Mouse (Mus musculus): ENCODE data around the gene Hint1. TPM values are rescaled to one million over a fixed set of nuclear protein-coding genes. Genes with fewer than 3 reads are reported as not detected.

Gene Hint1
- polyA plus RNA-seq, 1 experiment = 324 TPM

DNA sequence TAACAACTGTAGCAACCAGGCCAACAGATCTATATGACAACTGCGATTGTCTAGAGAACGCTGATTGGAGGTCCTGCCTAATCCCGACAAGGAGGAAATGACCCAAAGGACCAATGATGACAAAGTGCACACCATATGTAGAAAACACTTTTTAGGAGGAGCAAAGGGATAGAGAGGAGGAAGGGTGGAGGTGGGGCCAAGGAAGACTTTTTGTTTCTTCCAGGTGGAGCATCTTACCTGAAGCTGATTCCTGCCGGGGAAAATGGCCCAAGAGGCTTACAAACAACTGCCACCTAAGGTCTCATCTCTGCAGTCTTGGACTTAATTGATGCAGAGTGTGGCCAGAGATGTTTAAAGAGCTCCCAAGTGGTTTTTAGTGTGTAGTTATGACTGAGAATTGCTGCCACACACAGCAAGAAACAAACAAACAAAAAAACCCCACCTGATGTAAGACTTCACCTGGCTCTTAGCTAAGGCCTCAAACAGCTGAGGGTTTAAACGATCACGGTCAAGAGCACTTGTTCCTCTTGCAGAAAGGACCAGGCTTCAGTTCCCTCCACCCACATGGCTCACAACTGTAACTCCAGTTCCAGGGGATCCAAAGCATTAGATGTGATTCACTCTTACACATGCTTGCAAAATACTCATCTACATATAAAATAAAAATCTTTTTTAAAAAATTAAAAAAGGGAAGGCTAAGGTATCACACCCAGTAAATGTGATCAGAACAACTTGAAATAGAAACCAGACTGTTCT lies 675 bp upstream of the Hint1 start:
- no peak for TF ChIP-seq CTCF (IDR thresholded peaks at IDR 0.05; ENCODE audit: low read depth, low read length)
- no peak for TF ChIP-seq POLR2A (IDR thresholded peaks at IDR 0.05; ENCODE audit: insufficient read depth, low read length)
- TF ChIP-seq EP300 (IDR thresholded peaks at IDR 0.05; ENCODE audit: insufficient read depth, low read depth, low read length) = no peak
- H3K27ac ChIP-seq (ENCODE audit: insufficient read depth, low read length) = peak overlapping the region; percentile 74
- H3K27me3 ChIP-seq (ENCODE audit: control insufficient read depth, insufficient read depth, low read length, poor library complexity, severe bottlenecking) = no peaks in the 10 kb centered on the region
- no peaks in the 10 kb centered on the region for H3K4me1 ChIP-seq (ENCODE audit: control insufficient read depth, insufficient read depth, low read length)
- no peaks in the 10 kb centered on the region for H3K9me3 ChIP-seq (replicated peaks; ENCODE audit: control insufficient read depth, insufficient read depth, low read length, poor library complexity, severe bottlenecking)
- peak overlapping the region; percentile 96 for H3K9ac ChIP-seq (ENCODE audit: low read depth, poor library complexity, severe bottlenecking)
- H3K4me3 ChIP-seq (ENCODE audit: low read depth, low read length) = peak overlapping the region; percentile 52
- peaks cover 21% of the 10 kb centered on the region for H3K36me3 ChIP-seq (ENCODE audit: control insufficient read depth, insufficient read depth, low read length, poor library complexity, severe bottlenecking)

DNA sequence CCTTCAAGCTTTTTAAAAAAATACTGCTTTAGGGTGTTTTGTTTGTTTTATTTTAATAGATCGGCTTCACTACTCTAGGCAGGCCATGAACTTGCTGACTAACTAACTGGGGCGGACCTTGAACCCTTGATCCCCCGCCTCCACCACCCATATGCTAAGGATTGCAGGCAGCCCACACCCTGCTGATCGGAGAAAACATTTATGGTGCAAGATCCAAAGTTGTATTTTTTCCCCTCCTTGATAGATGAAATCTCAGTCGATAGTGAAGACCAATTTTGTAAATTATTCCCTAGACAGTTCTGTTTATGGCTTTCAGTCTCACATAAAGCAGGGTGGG lies 834 bp downstream of the Hint1 start:
- Histone ChIP-seq H3K9me3 (replicated peaks; ENCODE audit: control insufficient read depth, insufficient read depth, low read length, poor library complexity, severe bottlenecking) (no peaks in the 10 kb centered on the region), H3K27me3 (ENCODE audit: control insufficient read depth, insufficient read depth, low read length, poor library complexity, severe bottlenecking) (no peaks in the 10 kb centered on the region), H3K36me3 (ENCODE audit: control insufficient read depth, insufficient read depth, low read length, poor library complexity, severe bottlenecking) (peaks cover 33% of the 10 kb centered on the region), H3K4me1 (ENCODE audit: control insufficient read depth, insufficient read depth, low read length) (no peaks in the 10 kb centered on the region), H3K27ac (ENCODE audit: insufficient read depth, low read length) (peak overlapping the region; percentile 59; the same call in 1 of the 2 replicates), H3K9ac (ENCODE audit: low read depth, poor library complexity, severe bottlenecking) (peak overlapping the region; percentile 96), H3K4me3 (ENCODE audit: low read depth, low read length) (peak overlapping the region; percentile 86)
- no peak for TF ChIP-seq EP300 (IDR thresholded peaks at IDR 0.05; ENCODE audit: insufficient read depth, low read depth, low read length)
- TF ChIP-seq CTCF (IDR thresholded peaks at IDR 0.05; ENCODE audit: low read depth, low read length) = no peak
- no peak for TF ChIP-seq POLR2A (IDR thresholded peaks at IDR 0.05; ENCODE audit: insufficient read depth, low read length)

DNA sequence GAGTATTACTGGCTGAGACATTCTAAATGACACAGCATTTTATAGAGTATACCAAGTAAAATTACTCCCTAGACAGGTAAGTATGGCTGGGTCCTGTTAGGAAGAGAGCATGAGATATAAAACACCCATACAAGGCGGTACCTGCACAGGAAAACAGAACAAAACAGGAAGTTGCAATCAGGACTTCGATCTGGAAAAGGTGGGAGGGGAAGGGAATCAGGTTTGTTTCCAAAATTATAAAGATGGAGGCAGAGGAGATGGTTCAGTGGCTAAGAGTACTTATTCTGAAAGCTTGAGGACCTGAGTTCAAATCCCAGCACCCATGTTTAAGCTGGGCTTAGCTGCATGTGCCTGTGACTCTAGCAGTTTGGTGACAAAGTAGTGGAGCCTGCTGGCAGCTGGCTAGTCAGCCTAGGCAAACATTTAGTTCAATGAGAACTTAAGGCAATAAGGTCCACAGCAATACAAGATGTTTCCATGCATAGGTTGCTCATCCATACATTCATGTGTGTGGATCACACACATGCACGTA lies 1.8 kb downstream of the Hint1 start:
- H3K27ac ChIP-seq (ENCODE audit: insufficient read depth, low read length) = no peak overlapping the region
- H3K36me3 ChIP-seq (ENCODE audit: control insufficient read depth, insufficient read depth, low read length, poor library complexity, severe bottlenecking) = peaks cover 33% of the 10 kb centered on the region

GRCm38 (mm10) chr11:54868445-54868844 lies 2.3 kb downstream of the Hint1 start:
- Histone ChIP-seq H3K4me1 (ENCODE audit: control insufficient read depth, insufficient read depth, low read length) (no peaks in the 10 kb centered on the region), H3K4me3 (ENCODE audit: low read depth, low read length) (no peak overlapping the region), H3K9me3 (replicated peaks; ENCODE audit: control insufficient read depth, insufficient read depth, low read length, poor library complexity, severe bottlenecking) (no peaks in the 10 kb centered on the region), H3K27me3 (ENCODE audit: control insufficient read depth, insufficient read depth, low read length, poor library complexity, severe bottlenecking) (no peaks in the 10 kb centered on the region), H3K36me3 (ENCODE audit: control insufficient read depth, insufficient read depth, low read length, poor library complexity, severe bottlenecking) (peaks cover 35% of the 10 kb centered on the region), H3K9ac (ENCODE audit: low read depth, poor library complexity, severe bottlenecking) (no peak overlapping the region), H3K27ac (ENCODE audit: insufficient read depth, low read length) (no peak overlapping the region)
- TF ChIP-seq EP300 (IDR thresholded peaks at IDR 0.05; ENCODE audit: insufficient read depth, low read depth, low read length) (no peak), CTCF (IDR thresholded peaks at IDR 0.05; ENCODE audit: low read depth, low read length) (no peak), POLR2A (IDR thresholded peaks at IDR 0.05; ENCODE audit: insufficient read depth, low read length) (no peak)

More for the DNA sequence above, 1.8 kb downstream of the Hint1 start:
- Histone ChIP-seq H3K4me1 (ENCODE audit: control insufficient read depth, insufficient read depth, low read length) (no peaks in the 10 kb centered on the region), H3K9ac (ENCODE audit: low read depth, poor library complexity, severe bottlenecking) (peak overlapping the region; percentile 96), H3K4me3 (ENCODE audit: low read depth, low read length) (no peak overlapping the region), H3K9me3 (replicated peaks; ENCODE audit: control insufficient read depth, insufficient read depth, low read length, poor library complexity, severe bottlenecking) (no peaks in the 10 kb centered on the region), H3K27me3 (ENCODE audit: control insufficient read depth, insufficient read depth, low read length, poor library complexity, severe bottlenecking) (no peaks in the 10 kb centered on the region)
- TF ChIP-seq POLR2A (IDR thresholded peaks at IDR 0.05; ENCODE audit: insufficient read depth, low read length) (no peak), EP300 (IDR thresholded peaks at IDR 0.05; ENCODE audit: insufficient read depth, low read depth, low read length) (no peak), CTCF (IDR thresholded peaks at IDR 0.05; ENCODE audit: low read depth, low read length) (no peak)

DNA sequence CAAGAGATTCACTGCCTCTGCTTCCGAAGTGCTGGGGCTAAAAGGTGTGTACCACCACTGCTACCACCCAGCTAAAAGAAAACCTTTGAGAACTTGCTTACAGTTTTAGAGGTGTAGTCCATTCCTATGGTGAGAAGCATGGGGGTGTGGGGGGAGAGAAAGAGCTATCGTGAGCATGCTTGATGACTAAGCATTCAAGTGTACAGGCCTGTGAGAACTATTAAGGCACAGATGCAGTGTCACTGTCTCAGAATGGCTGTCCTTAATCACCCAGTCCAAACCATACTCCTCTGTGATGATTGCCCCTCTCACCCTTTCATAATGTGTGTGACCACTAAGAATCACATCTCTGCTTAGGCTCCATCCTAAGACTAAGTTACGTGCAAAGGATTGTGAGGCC lies 3.1 kb downstream of the Hint1 start:
- no peaks in the 10 kb centered on the region for H3K4me1 ChIP-seq (ENCODE audit: control insufficient read depth, insufficient read depth, low read length)
- peak overlapping the region; percentile 39; the same call in 1 of the 2 replicates for H3K27ac ChIP-seq (ENCODE audit: insufficient read depth, low read length)
- H3K4me3 ChIP-seq (ENCODE audit: low read depth, low read length) = no peak overlapping the region
- H3K9me3 ChIP-seq (replicated peaks; ENCODE audit: control insufficient read depth, insufficient read depth, low read length, poor library complexity, severe bottlenecking) = no peaks in the 10 kb centered on the region
- peaks cover 36% of the 10 kb centered on the region for H3K36me3 ChIP-seq (ENCODE audit: control insufficient read depth, insufficient read depth, low read length, poor library complexity, severe bottlenecking)
- H3K27me3 ChIP-seq (ENCODE audit: control insufficient read depth, insufficient read depth, low read length, poor library complexity, severe bottlenecking) = no peaks in the 10 kb centered on the region
- H3K9ac ChIP-seq (ENCODE audit: low read depth, poor library complexity, severe bottlenecking) = no peak overlapping the region
- no peak for TF ChIP-seq CTCF (IDR thresholded peaks at IDR 0.05; ENCODE audit: low read depth, low read length)
- no peak for TF ChIP-seq POLR2A (IDR thresholded peaks at IDR 0.05; ENCODE audit: insufficient read depth, low read length)
- TF ChIP-seq EP300 (IDR thresholded peaks at IDR 0.05; ENCODE audit: insufficient read depth, low read depth, low read length) = no peak

All from ES-Bruce4 (cell line).